In genomic region chr7:109690961-109691360, GRCm38 (mm10) we compare ENCODE assay signal across 28 mouse cellular contexts. TPM values are rescaled to one million over a fixed set of nuclear protein-coding genes. Genes with fewer than 3 reads are reported as not detected.
DNase-seq lines count a peak whose midpoint lies in the region; ATAC-seq and TF ChIP-seq lines count a peak whose summit lies in the region.
"Had no signal": no experiment of that assay in that cellular context is flagged by ENCODE, and none has a peak within 500 bp of the region (broad histone marks: within the 10 kb centered on the region; RNA-seq: fewer than 3 reads in every experiment).

No protein-coding gene starts in this region.

- H3K4me1 ChIP-seq in heart, adult 2 months (ENCODE audit: control insufficient read depth, insufficient read depth, low read length) = 0 out of 2 replicates have a peak, but pooled peaks cover 1% of the 10 kb centered on the region
- H3K4me1 ChIP-seq in kidney, embryonic 16.5 days (ENCODE audit: insufficient read depth, low read length) = 0 out of 2 replicates have a peak, but pooled peaks cover 5% of the 10 kb centered on the region
- H3K4me1 ChIP-seq in intestine, embryonic 16.5 days (ENCODE audit: control insufficient read depth, insufficient read depth, low read length) = peaks cover 5% of the 10 kb centered on the region; the same call in 1 of the 2 replicates
- peaks cover 2% of the 10 kb centered on the region; the same call in 1 of the 2 replicates for H3K4me1 ChIP-seq in lung, postnatal 0 days (ENCODE audit: insufficient read depth, low read depth, low read length)
- peaks cover 24% of the 10 kb centered on the region for H3K4me1 ChIP-seq in embryonic facial prominence, embryonic 10.5 days
- H3K4me1 ChIP-seq: hindbrain, embryonic 10.5 days; limb, embryonic 12.5 days had no signal

- 49% methylated on average over 5 of the region's 5 CpGs for WGBS in heart, adult 2 months
- 67% methylated on average over 5 of the region's 5 CpGs for WGBS in kidney, embryonic 16.5 days
- WGBS in intestine, embryonic 16.5 days = 59% methylated on average over 5 of the region's 5 CpGs
- WGBS in lung, postnatal 0 days = 36% methylated on average over 5 of the region's 5 CpGs
- WGBS in embryonic facial prominence, embryonic 10.5 days = 88% methylated on average over 5 of the region's 5 CpGs

- H3K9ac ChIP-seq in heart, adult 2 months (ENCODE audit: low read depth, low read length) = no peak overlapping the region
- H3K9ac ChIP-seq in kidney, embryonic 16.5 days (replicated peaks; ENCODE audit: low read length) = no peak overlapping the region
- no peak overlapping the region for H3K9ac ChIP-seq in intestine, embryonic 16.5 days (ENCODE audit: low read depth, low read length)
- no peak overlapping the region for H3K9ac ChIP-seq in lung, postnatal 0 days (replicated peaks; ENCODE audit: low read depth)
- H3K9ac ChIP-seq: forebrain, embryonic 15.5 days; limb, embryonic 12.5 days; liver, embryonic 14.5 days; midbrain, embryonic 13.5 days; neural tube, embryonic 13.5 days had no signal

- no peak for DNase-seq in heart, adult 2 months
- no peak for DNase-seq in heart, postnatal 4 days
- peak; percentile 39 for DNase-seq in kidney, adult 9 months
- peak; percentile 69 for DNase-seq in lung, postnatal 0 days (ENCODE audit: low spot score)
- DNase-seq in MN1 (ENCODE audit: low spot score) = no peak
- DNase-seq in embryonic facial prominence, embryonic 10.5 days (ENCODE audit: low spot score) = no peak
- DNase-seq: adrenal gland, postnatal 14 days; cerebellum, adult 11 months; cerebellum, postnatal 14 days; gastrocnemius, postnatal 25 days; right cerebral cortex, adult 18-20 months; thymus, adult 2 months had no signal

- intact Hi-C loops in heart, adult 2 months (cut with DNase I) = no loop called here

- no peak for TF ChIP-seq EP300 in heart, adult 2 months (IDR thresholded peaks at IDR 0.05; ENCODE audit: insufficient read depth, low read depth, low read length)
- peak; percentile 65; the same call in 1 of the 2 replicates for TF ChIP-seq EP300 in lung, postnatal 0 days (IDR thresholded peaks at IDR 0.05)

- no peaks in the 10 kb centered on the region for H3K9me3 ChIP-seq in kidney, embryonic 16.5 days (ENCODE audit: low read length)
- no peaks in the 10 kb centered on the region for H3K9me3 ChIP-seq in intestine, embryonic 16.5 days (ENCODE audit: control insufficient read depth, low read length)
- H3K9me3 ChIP-seq in lung, postnatal 0 days (ENCODE audit: low read length) = no peaks in the 10 kb centered on the region
- H3K9me3 ChIP-seq in embryonic facial prominence, embryonic 10.5 days = no peaks in the 10 kb centered on the region
- H3K9me3 ChIP-seq: forebrain, embryonic 15.5 days; G1E; hindbrain, embryonic 10.5 days; limb, embryonic 12.5 days; midbrain, embryonic 13.5 days; neural tube, embryonic 13.5 days had no signal

- no peak for TF ChIP-seq POLR2A in heart, adult 2 months (IDR thresholded peaks at IDR 0.05; ENCODE audit: insufficient read depth, low read depth, low read length)

- no peaks in the 10 kb centered on the region for H3K79me2 ChIP-seq in heart, adult 2 months (replicated peaks; ENCODE audit: control insufficient read depth, insufficient read depth, low read length)

- no peak overlapping the region for H3K4me2 ChIP-seq in kidney, embryonic 16.5 days (replicated peaks; ENCODE audit: low read depth, low read length)
- no peak overlapping the region for H3K4me2 ChIP-seq in intestine, embryonic 16.5 days (ENCODE audit: low read depth, low read length)
- no peak overlapping the region for H3K4me2 ChIP-seq in lung, postnatal 0 days (replicated peaks; ENCODE audit: low read depth, low read length)
- H3K4me2 ChIP-seq: forebrain, embryonic 15.5 days; limb, embryonic 12.5 days; midbrain, embryonic 13.5 days; neural tube, embryonic 13.5 days had no signal

- TF ChIP-seq CTCF in heart, adult 2 months (IDR thresholded peaks at IDR 0.05) = no peak
- no peak for TF ChIP-seq CTCF in lung, postnatal 0 days (IDR thresholded peaks at IDR 0.05)

- H3K4me3 ChIP-seq in heart, adult 2 months = no peak overlapping the region
- H3K4me3 ChIP-seq in kidney, embryonic 16.5 days (ENCODE audit: low read length) = no peak overlapping the region
- H3K4me3 ChIP-seq in intestine, embryonic 16.5 days (ENCODE audit: low read length) = no peak overlapping the region
- no peak overlapping the region for H3K4me3 ChIP-seq in lung, postnatal 0 days (ENCODE audit: low read depth, low read length)
- H3K4me3 ChIP-seq in embryonic facial prominence, embryonic 10.5 days = no peak overlapping the region
- H3K4me3 ChIP-seq: forebrain, embryonic 15.5 days; hindbrain, embryonic 10.5 days; limb, embryonic 12.5 days; midbrain, embryonic 13.5 days; neural tube, embryonic 13.5 days had no signal

- no peak for ATAC-seq in kidney, embryonic 16.5 days (ENCODE audit: low FRiP score, low TSS enrichment)
- no peak for ATAC-seq in intestine, embryonic 16.5 days
- peak; percentile 48 for ATAC-seq in lung, postnatal 0 days
- ATAC-seq: forebrain, embryonic 15.5 days; midbrain, embryonic 13.5 days had no signal

- H3K36me3 ChIP-seq in heart, adult 2 months (ENCODE audit: control insufficient read depth, insufficient read depth, low read length) = 0 out of 2 replicates have a peak, but pooled peaks cover 2% of the 10 kb centered on the region
- no peaks in the 10 kb centered on the region for H3K36me3 ChIP-seq in kidney, embryonic 16.5 days (ENCODE audit: insufficient read depth, low read length)
- H3K36me3 ChIP-seq in intestine, embryonic 16.5 days (ENCODE audit: control insufficient read depth, insufficient read depth, low read length) = no peaks in the 10 kb centered on the region
- H3K36me3 ChIP-seq in lung, postnatal 0 days (ENCODE audit: insufficient read depth, low read length) = no peaks in the 10 kb centered on the region
- no peaks in the 10 kb centered on the region for H3K36me3 ChIP-seq in embryonic facial prominence, embryonic 10.5 days (replicated peaks)
- H3K36me3 ChIP-seq: forebrain, embryonic 15.5 days; G1E; hindbrain, embryonic 10.5 days; limb, embryonic 12.5 days; midbrain, embryonic 13.5 days; neural tube, embryonic 13.5 days had no signal

- no peaks in the 10 kb centered on the region for H3K27me3 ChIP-seq in heart, adult 2 months (ENCODE audit: control insufficient read depth, insufficient read depth, low read length)
- no peaks in the 10 kb centered on the region for H3K27me3 ChIP-seq in kidney, embryonic 16.5 days (ENCODE audit: insufficient read depth, low read length)
- H3K27me3 ChIP-seq in intestine, embryonic 16.5 days (replicated peaks; ENCODE audit: control insufficient read depth, insufficient read depth, low read length) = no peaks in the 10 kb centered on the region
- no peaks in the 10 kb centered on the region for H3K27me3 ChIP-seq in lung, postnatal 0 days (replicated peaks; ENCODE audit: insufficient read depth, low read length)
- no peaks in the 10 kb centered on the region for H3K27me3 ChIP-seq in embryonic facial prominence, embryonic 10.5 days (replicated peaks; ENCODE audit: low read depth, poor library complexity, severe bottlenecking)
- H3K27me3 ChIP-seq: forebrain, embryonic 15.5 days; limb, embryonic 12.5 days; midbrain, embryonic 13.5 days; neural tube, embryonic 13.5 days had no signal

- H3K27ac ChIP-seq in heart, adult 2 months = peak overlapping the region; percentile 20; the same call in 1 of the 2 replicates
- no peak overlapping the region for H3K27ac ChIP-seq in kidney, embryonic 16.5 days (ENCODE audit: low read length)
- H3K27ac ChIP-seq in intestine, embryonic 16.5 days (ENCODE audit: low read length) = peak overlapping the region; percentile 46
- H3K27ac ChIP-seq in lung, postnatal 0 days (ENCODE audit: low read length) = peak overlapping the region; percentile 64; the same call in 1 of the 2 replicates
- H3K27ac ChIP-seq in embryonic facial prominence, embryonic 10.5 days (replicated peaks) = no peak overlapping the region
- H3K27ac ChIP-seq: forebrain, embryonic 15.5 days; hindbrain, embryonic 10.5 days; limb, embryonic 12.5 days; liver, embryonic 14.5 days; midbrain, embryonic 13.5 days; neural tube, embryonic 13.5 days had no signal

RNA-seq across cellular contexts. Expression of gene St5, which starts 12.4 kb away (rescaled TPM):
- 10 to 100 TPM; 24.3 to 28.4 TPM for total RNA-seq in heart, adult 2 months (2021)
- 40.3 and 62.0 TPM in 2 replicates for polyA plus RNA-seq in heart, adult 2 months (2012; rRNA removed)
- 10 to 100 TPM; 55.3 to 56.0 TPM for total RNA-seq in heart, postnatal 4 days (2021)
- 38.0 and 42.1 TPM in 2 replicates for polyA plus RNA-seq in kidney, embryonic 16.5 days (2015; fragmentation: Nextera tagmentation; extraction: Ambion mirVana)
- polyA plus RNA-seq in intestine, embryonic 16.5 days (2015; fragmentation: Nextera tagmentation; extraction: Ambion mirVana) = 66.9 and 71.9 TPM in 2 replicates
- 58.9 and 61.8 TPM in 2 replicates for polyA plus RNA-seq in lung, postnatal 0 days (2015; fragmentation: Nextera tagmentation; extraction: Ambion mirVana)
- 41.7 and 46.4 TPM in 2 replicates for polyA plus RNA-seq in embryonic facial prominence, embryonic 10.5 days (2016; fragmentation: Nextera tagmentation; extraction: Ambion mirVana)

RNA-seq across cellular contexts. Expression of gene Akip1, which starts 12.5 kb away (rescaled TPM):
- 10 to 100 TPM; 13.5 to 14.0 TPM for total RNA-seq in heart, adult 2 months (2021)
- polyA plus RNA-seq in heart, adult 2 months (2012; rRNA removed) = 9.8 and 13.7 TPM in 2 replicates
- total RNA-seq in heart, postnatal 4 days (2021) = 10 to 100 TPM; 22.8 to 25.2 TPM
- 32.8 and 34.0 TPM in 2 replicates for polyA plus RNA-seq in kidney, embryonic 16.5 days (2015; fragmentation: Nextera tagmentation; extraction: Ambion mirVana)
- 37.6 and 40.9 TPM in 2 replicates for polyA plus RNA-seq in intestine, embryonic 16.5 days (2015; fragmentation: Nextera tagmentation; extraction: Ambion mirVana)
- polyA plus RNA-seq in lung, postnatal 0 days (2015; fragmentation: Nextera tagmentation; extraction: Ambion mirVana) = 48.6 and 52.5 TPM in 2 replicates
- polyA plus RNA-seq in embryonic facial prominence, embryonic 10.5 days (2016; fragmentation: Nextera tagmentation; extraction: Ambion mirVana) = 24.4 and 24.8 TPM in 2 replicates

RNA-seq across cellular contexts. Expression of gene BC051019, which starts 32.7 kb away (rescaled TPM):
- total RNA-seq in heart, adult 2 months (2021) = not detected
- polyA plus RNA-seq in heart, adult 2 months (2012; rRNA removed) = 1.5 TPM in 1 of 2 replicates, not detected in the other
- total RNA-seq in heart, postnatal 4 days (2021) = not detected
- polyA plus RNA-seq in kidney, embryonic 16.5 days (2015; fragmentation: Nextera tagmentation; extraction: Ambion mirVana) = 0.25 TPM in 1 of 2 replicates, not detected in the other
- polyA plus RNA-seq in intestine, embryonic 16.5 days (2015; fragmentation: Nextera tagmentation; extraction: Ambion mirVana) = 0.13 TPM in 1 of 2 replicates, not detected in the other
- 22.7 and 24.3 TPM in 2 replicates for polyA plus RNA-seq in lung, postnatal 0 days (2015; fragmentation: Nextera tagmentation; extraction: Ambion mirVana)
- polyA plus RNA-seq in embryonic facial prominence, embryonic 10.5 days (2016; fragmentation: Nextera tagmentation; extraction: Ambion mirVana) = 0.17 TPM in 1 of 2 replicates, not detected in the other
- total RNA-seq: adrenal gland, postnatal 14 days; G1E; gastrocnemius, postnatal 25 days; layer of hippocampus, postnatal 25 days; left cerebral cortex, postnatal 10 days; megakaryocyte progenitor cell, adult 5-6 weeks had no signal
- polyA plus RNA-seq: G1E; heart, embryonic 14.5 days; midbrain, embryonic 13.5 days had no signal

RNA-seq across cellular contexts. Expression of gene Ascl3, which starts 40.6 kb away (rescaled TPM):
- not detected for total RNA-seq in heart, adult 2 months (2021)
- not detected in 2 replicates for polyA plus RNA-seq in heart, adult 2 months (2012; rRNA removed)
- not detected for total RNA-seq in heart, postnatal 4 days (2021)
- polyA plus RNA-seq in kidney, embryonic 16.5 days (2015; fragmentation: Nextera tagmentation; extraction: Ambion mirVana) = 0.36 TPM in 1 of 2 replicates, not detected in the other
- polyA plus RNA-seq in intestine, embryonic 16.5 days (2015; fragmentation: Nextera tagmentation; extraction: Ambion mirVana) = 0.33 and 0.61 TPM in 2 replicates
- polyA plus RNA-seq in lung, postnatal 0 days (2015; fragmentation: Nextera tagmentation; extraction: Ambion mirVana) = 0.64 and 0.89 TPM in 2 replicates
- not detected in 2 replicates for polyA plus RNA-seq in embryonic facial prominence, embryonic 10.5 days (2016; fragmentation: Nextera tagmentation; extraction: Ambion mirVana)
- total RNA-seq: adrenal gland, postnatal 14 days; G1E; gastrocnemius, postnatal 25 days; layer of hippocampus, adult 18-20 months; layer of hippocampus, postnatal 25 days; left cerebral cortex, postnatal 10 days; megakaryocyte progenitor cell, adult 5-6 weeks had no signal
- polyA plus RNA-seq: embryonic facial prominence, embryonic 14.5 days; forebrain, embryonic 15.5 days; G1E; heart, embryonic 14.5 days; limb, embryonic 12.5 days; liver, embryonic 14.5 days; stomach, embryonic 14.5 days had no signal

Comparison
In these comparisons a context has a peak if more than half of its experiments do, and no peak if none do; other contexts are left out.
1. DNase-seq: peak in kidney, adult 9 months (single experiment) and lung, postnatal 0 days (single experiment); none in heart, adult 2 months (0 of 2), heart, postnatal 4 days (single experiment), MN1 (single experiment) and embryonic facial prominence, embryonic 10.5 days (single experiment).
2. H3K27ac ChIP-seq: peak in heart, adult 2 months (single experiment), intestine, embryonic 16.5 days (single experiment) and lung, postnatal 0 days (single experiment); none in kidney, embryonic 16.5 days (single experiment) and embryonic facial prominence, embryonic 10.5 days (single experiment).